Mouse (Mus musculus) v-Abl transformed pro-B cells (cell line): Measurements from ENCODE around the gene Kcnn4.

Experiments
- in situ Hi-C, 2 experiments: fragments of 400-800 bp; cut with MboI; formaldehyde crosslinking; loops; one replicate each; pipeline ENCODE4 v1.15.1; 2025; ENCODE audit not compliant: unreplicated experiment in 2 of 2

Gene Kcnn4

DNA sequence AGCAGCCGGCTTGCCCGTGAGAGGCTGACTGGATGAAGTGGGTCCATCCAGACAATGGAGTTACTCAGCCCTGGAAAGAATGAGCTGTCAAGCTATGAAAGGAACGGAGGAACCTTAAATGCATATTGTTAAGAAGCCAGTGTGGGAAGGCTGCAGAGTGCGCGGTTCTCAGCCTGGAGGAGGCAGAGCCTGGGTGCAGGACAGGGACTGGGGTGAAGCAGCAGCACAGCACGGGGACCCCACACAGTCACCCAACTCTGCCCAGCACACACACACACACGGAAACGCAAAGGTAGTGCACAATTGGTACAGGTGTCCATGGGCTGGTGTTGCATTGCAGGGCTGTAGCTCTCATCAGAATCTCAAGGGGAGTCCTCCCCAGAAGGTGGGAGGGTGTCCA lies 49.5 kb downstream of the Kcnn4 start:
- in situ Hi-C loops: no loop called here

DNA sequence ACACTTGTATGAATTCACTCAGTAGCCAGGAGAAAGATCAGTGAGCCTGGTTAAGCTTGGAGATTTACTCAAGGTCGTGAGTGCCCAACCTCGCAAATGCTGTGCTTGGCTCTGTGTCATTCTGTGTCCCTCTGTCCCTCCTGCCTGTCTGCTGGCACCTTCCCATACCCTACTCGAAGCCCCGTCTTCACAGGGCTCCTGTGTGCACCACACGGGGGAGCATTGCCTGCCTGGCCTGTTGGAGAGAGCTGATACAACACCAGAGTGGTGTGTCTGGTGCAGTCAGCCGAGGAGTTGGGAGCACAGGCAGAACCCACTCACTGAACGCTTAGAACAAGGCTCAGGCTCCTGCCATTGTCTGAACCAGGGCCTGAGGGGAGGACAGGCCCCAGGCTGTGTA lies 51.6 kb downstream of the Kcnn4 start:
- in situ Hi-C loops: no loop called here

DNA sequence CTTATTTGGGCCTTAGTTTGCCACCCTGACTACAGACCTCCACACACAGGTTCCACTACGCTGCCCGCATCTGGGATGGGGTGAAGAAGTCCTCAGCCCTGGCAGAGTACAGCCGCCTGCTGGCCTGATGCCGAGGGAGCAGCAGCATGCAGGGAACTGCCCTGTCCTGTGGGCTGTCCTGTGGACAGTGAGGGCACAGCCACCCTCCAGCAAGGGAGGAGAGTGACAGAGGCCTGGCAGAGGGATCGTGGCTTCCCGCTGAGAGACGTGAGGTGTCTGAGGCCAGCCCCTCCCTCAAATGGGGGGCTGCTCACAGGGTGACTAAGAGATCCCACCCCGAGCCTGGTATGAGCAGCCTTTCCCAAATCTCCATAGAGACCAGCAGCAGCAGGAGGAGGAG lies 52.2 kb downstream of the Kcnn4 start:
- in situ Hi-C loops: no loop called here

DNA sequence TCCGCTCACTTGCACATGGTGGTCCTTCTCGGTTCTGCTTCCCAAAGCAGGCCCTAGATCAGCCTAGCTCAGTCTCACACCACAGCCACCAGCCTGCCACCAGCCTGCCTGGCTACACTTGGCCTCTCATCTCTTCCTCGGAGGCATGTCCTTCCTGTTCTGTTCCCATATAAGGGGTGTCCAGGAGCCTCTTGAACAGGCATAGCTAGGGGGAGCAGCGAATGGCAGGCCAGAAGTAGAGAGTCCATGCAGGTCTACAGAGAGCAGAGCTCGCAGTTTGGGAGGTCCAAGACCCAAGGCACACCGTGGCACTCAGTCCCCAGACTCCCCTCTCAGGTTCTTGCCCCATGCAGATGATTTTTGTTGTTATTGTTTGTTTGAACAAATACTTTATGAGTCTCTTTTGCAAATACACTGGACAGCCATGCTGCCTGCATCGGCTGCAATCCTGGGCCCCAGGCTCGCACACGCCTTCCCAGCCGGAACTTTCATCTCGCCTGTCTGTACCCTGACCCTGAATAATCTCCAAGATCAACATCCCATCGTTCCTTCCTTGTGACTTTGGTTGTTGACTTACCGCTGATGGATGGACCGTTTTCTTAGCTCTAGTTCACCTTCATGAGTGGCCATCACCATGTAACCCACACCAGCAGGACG lies 53.2 kb downstream of the Kcnn4 start:
- in situ Hi-C loops: no loop called here

DNA sequence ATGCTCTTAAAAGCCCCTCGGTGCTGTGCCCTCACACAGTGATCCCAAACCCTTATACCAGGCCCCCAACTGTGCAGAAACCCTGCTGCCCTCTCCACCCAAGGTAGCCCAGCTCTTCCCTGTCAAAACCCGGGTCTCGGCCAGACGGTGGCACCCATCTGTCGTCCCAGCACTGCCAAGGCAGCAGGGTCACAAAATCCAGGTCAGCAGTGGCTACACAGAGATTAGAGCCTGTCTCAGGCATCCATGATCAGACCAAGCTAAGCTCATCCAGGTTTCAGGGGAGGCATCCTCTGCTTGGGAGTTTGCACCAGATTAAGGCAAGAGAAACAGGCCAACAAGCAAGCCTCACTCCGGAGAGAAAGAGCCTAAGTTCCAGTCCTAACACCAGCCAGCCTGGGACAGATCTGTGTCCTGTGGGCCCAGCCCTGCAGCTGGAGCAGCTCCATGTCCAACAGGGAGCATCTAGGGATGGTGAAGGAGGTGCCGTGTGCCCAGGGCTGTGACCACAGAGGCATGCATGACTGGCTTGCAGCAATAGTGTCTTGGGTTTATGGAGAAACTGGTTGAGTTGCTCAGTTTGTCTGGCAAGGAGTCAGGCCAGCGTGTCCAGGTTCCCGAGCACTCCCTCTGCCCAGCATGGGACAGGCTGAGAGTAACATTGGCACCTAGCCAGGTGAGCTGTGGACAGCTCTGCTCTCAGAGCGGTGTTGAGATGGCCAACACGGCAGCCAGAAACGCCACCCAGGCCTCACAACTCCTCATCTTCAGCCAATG lies 54.1 kb downstream of the Kcnn4 start:
- in situ Hi-C loops: no loop called here

DNA sequence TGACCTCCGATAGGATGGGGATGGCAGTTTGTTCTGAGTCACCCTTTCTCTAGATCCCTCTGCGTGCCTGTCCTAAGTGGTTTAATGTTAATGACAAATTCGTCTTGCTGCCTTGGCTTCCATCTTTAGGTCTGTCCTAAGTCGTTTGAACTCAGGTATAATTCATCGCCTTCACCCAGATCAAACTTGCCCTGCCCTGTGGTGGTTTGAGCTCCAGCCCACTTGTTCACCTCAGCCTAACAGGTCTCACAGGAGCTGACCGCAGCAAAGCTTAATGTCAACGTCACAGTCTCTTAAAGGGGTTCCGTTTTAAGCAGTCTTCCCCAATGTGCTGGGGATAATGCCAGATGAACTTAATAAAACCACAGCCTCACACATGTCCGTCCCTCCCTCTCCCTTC lies 55.9 kb downstream of the Kcnn4 start:
- in situ Hi-C loops: no loop called here

DNA sequence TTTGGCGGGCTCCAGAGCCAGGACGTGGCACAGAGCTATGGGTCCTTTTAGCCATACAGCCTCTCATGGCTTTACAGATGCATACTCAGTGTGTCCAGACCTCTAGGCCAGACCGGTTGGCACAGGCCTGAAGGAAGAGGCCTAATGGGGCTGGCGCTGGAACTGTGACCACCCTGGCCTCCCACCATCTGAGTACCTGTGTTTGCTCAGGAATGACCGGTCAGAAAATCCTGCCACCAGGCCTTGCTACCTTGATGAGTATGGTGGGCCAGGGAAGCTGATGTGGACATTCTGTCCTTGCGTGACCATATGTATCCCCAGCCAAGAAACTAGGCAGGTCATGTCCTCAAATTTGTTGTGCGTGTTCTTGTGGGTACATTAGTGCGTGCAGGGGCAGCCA lies 57.1 kb downstream of the Kcnn4 start:
- in situ Hi-C loops: no loop called here

DNA sequence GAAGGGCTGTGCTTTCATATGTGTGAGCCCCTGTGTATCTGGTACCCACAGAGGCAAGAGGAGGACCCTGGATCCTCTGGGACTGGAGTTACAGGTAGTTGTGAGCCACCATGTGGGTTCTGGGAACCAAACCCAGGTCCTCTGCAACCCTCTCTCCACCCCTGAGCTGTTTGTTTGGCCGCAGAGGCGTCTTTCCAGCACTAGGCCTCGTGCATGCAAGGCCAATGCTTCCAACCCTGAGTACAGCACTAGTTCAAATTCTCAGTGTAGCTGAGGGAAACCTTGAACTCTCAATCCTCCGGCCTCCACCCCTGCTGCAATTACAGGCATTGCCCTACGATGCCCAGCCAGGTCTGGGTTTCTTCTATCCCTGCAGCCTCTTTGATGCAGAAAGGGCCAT lies 58.7 kb downstream of the Kcnn4 start:
- in situ Hi-C loops: no loop called here

DNA sequence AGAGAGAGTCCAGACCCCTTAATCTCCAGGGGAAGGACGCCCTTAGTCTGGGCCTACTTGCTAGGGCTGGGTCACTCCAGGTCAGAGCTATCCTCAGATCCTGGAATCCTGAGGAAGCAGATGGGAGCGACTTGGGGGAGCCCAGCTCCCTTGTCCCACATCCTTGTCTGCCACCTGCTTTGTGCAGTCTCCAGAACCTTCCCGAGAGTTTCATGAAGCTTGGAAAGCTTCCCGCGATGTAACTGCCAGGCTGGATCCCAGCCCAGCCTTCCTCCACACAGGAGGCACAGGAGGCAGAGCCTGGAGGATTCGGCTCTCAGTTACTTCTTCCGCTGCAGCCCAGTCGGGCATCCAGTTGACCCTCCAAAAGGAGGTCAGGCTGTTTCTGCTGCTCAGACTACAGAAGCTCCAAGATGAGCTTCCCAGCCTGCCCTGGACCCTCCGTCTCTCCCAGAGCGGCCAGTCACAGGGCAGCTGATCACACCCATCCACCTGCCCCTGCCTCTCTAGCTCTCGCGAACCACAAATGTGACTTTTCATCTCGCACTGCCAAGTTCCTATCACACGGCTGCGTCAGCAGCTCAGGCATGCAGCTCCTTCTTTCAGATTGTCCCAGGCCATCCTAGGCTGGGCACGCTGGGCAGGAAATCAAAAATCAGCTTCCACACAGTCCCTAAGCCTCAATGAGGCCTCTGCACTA lies 59.5 kb downstream of the Kcnn4 start:
- in situ Hi-C loops: no loop called here

DNA sequence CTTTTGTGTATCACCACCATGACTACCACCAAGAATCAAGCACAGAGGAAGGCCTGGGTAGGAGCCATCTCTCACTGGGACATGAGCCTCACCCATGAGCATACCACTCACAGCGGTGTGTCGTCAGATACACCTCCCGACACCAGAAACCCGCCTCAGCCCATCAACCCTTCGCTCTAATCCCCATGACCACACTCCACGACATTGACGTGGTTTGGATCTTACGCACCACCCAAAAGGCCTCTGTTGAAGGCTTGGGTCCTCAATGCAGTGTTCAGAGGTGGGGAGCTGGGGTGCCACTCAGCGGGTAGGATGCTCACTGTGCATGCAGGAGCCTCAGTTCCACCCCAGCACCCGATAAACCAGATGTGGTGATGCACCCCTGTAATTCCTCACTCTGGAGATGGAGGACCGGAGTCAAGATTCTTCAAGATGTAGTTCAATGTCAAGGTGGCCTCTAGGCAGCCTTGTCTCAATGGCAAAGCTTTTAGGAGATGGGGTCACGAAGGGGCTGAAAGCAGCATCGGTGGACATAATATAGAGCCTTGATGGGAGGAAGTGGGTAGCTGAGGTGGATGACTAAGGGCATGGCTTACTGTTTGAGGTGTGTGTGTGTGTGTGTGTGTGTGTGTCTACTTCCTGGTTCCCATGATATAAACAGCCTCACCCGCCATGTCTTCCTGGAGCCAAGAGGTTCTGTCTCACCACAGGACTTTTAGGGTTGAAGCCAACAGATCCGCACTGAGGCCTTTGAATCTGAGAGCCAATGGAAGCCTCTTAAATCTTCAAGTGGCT lies 60.7 kb downstream of the Kcnn4 start:
- in situ Hi-C loops: no loop called here

DNA sequence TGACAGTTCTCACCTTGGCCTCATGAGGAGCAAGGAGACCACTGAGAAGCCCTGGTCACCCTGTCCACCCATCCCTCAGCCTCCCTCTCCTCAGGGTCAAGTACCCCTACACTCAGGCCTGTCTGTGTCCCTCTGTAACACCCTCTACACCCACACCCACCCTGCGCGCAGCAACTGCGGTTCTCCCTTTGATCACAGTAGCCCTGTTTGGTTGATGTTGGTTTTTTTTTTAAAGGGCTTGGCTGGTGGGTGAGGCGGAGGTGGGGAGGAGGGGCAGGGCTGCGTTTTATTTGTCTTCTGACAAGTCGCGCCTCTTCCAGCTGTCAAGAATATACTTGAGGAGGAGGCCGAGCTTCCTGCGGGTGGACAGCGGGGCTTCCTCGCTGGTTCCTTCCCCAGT lies 61.6 kb downstream of the Kcnn4 start:
- in situ Hi-C loops: no loop called here

DNA sequence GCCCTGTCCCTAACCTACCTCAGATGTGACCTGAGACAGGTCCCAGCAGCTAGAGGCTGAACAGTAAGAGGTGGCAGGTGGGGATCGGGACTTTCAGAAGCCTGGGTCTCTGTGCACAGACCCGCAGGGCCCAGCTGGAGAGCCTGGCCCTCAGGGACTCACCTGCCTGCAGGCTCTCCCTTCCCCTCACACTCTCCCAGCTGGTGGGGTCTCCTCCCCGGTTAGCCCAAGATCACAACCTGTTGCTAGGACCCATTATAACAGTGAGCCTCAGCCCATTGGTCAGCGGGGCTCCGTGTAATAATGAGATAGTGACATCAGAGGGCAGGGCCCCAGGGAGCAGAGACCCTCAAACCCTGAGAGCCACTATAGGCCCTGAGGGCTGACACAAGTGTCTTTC lies 65.2 kb downstream of the Kcnn4 start:
- in situ Hi-C loops: no loop called here
